Mouse (Mus musculus): ENCODE results near the gene Cxcl14. TPM values are rescaled to one million over a fixed set of nuclear protein-coding genes. Genes with fewer than 3 reads are reported as not detected.

Gene Cxcl14
- total RNA-seq, 4 experiments from 2014 or later: 4.4 to 10.6 (median 8.5) TPM

GRCm38 (mm10) chr13:56289998-56290397, 6.4 kb downstream of the Cxcl14 start:
- DNase-seq (ENCODE audit: low spot score): no peak

- no peak for DNase-seq (ENCODE audit: low spot score)
Observed at GRCm38 (mm10) chr13:56289261-56289660, 7.1 kb downstream of the Cxcl14 start.

GRCm38 (mm10) chr13:56288601-56289000, 7.8 kb downstream of the Cxcl14 start:
- no peak for DNase-seq (ENCODE audit: low spot score)

- DNase-seq (ENCODE audit: low spot score): no peak
Observed at GRCm38 (mm10) chr13:56287091-56287490, 9.3 kb downstream of the Cxcl14 start.

- DNase-seq (ENCODE audit: low spot score): no peak
Observed at GRCm38 (mm10) chr13:56283321-56283720, 13.0 kb downstream of the Cxcl14 start.

GRCm38 (mm10) chr13:56280356-56280755, 16.0 kb downstream of the Cxcl14 start:
- no peak for DNase-seq (ENCODE audit: low spot score)

GRCm38 (mm10) chr13:56279439-56279838, 16.9 kb downstream of the Cxcl14 start:
- peak; percentile 60 for DNase-seq (ENCODE audit: low spot score)

GRCm38 (mm10) chr13:56275171-56275570, 21.2 kb downstream of the Cxcl14 start:
- DNase-seq (ENCODE audit: low spot score): no peak

- DNase-seq (ENCODE audit: low spot score): no peak
Observed at GRCm38 (mm10) chr13:56270124-56270523, 26.2 kb downstream of the Cxcl14 start.

GRCm38 (mm10) chr13:56267396-56267795, 29.0 kb downstream of the Cxcl14 start:
- no peak for DNase-seq (ENCODE audit: low spot score)

GRCm38 (mm10) chr13:56266435-56266834, 29.9 kb downstream of the Cxcl14 start:
- DNase-seq (ENCODE audit: low spot score): peak; percentile 11

GRCm38 (mm10) chr13:56265661-56266060, 30.7 kb downstream of the Cxcl14 start:
- DNase-seq (ENCODE audit: low spot score): no peak

GRCm38 (mm10) chr13:56262269-56262668, 34.1 kb downstream of the Cxcl14 start:
- DNase-seq (ENCODE audit: low spot score): no peak

GRCm38 (mm10) chr13:56260344-56260780, 36.0 kb downstream of the Cxcl14 start:
- DNase-seq (ENCODE audit: low spot score): no peak

GRCm38 (mm10) chr13:56259926-56260250, 36.5 kb downstream of the Cxcl14 start:
- DNase-seq (ENCODE audit: low spot score): no peak

GRCm38 (mm10) chr13:56259021-56259925, 37.1 kb downstream of the Cxcl14 start:
- no peak for DNase-seq (ENCODE audit: low spot score)

GRCm38 (mm10) chr13:56258196-56259020, 37.9 kb downstream of the Cxcl14 start:
- no peak for DNase-seq (ENCODE audit: low spot score)

GRCm38 (mm10) chr13:56257469-56258153, 38.7 kb downstream of the Cxcl14 start:
- no peak for DNase-seq (ENCODE audit: low spot score)

GRCm38 (mm10) chr13:56256716-56257299, 39.5 kb downstream of the Cxcl14 start:
- DNase-seq (ENCODE audit: low spot score): no peak

- no peak for DNase-seq (ENCODE audit: low spot score)
Observed at GRCm38 (mm10) chr13:56253379-56253778, 43.0 kb downstream of the Cxcl14 start.

GRCm38 (mm10) chr13:56252783-56253182, 43.6 kb downstream of the Cxcl14 start:
- DNase-seq (ENCODE audit: low spot score): no peak
